Mouse (Mus musculus): ENCODE results near the gene Aatf. TPM values are rescaled to one million over a fixed set of nuclear protein-coding genes. Genes with fewer than 3 reads are reported as not detected.

Aatf gene
- polyA plus RNA-seq, 1 experiment from 2014 or later = 49.4 TPM

- Histone ChIP-seq H3K4me1 (peaks cover 5% of the 10 kb centered on the region; the same call in 1 of the 2 replicates), H3K4me2 (replicated peaks) (no peak overlapping the region), H3K27me3 (no peaks in the 10 kb centered on the region), H3K9ac (no peak overlapping the region), H3K27ac (replicated peaks) (no peak overlapping the region), H3K4me3 (replicated peaks) (no peak overlapping the region), H3K36me3 (no peaks in the 10 kb centered on the region), H3K9me3 (replicated peaks) (no peaks in the 10 kb centered on the region)
- WGBS = 35% methylated on average over 7 of the region's 7 CpGs
- no peak for ATAC-seq (ENCODE audit: insufficient number of reproducible peaks, low FRiP score, low TSS enrichment, low read depth)
Observed at GRCm38 (mm10) chr11:84481661-84482060, 31.7 kb downstream of the Aatf start.

DNA sequence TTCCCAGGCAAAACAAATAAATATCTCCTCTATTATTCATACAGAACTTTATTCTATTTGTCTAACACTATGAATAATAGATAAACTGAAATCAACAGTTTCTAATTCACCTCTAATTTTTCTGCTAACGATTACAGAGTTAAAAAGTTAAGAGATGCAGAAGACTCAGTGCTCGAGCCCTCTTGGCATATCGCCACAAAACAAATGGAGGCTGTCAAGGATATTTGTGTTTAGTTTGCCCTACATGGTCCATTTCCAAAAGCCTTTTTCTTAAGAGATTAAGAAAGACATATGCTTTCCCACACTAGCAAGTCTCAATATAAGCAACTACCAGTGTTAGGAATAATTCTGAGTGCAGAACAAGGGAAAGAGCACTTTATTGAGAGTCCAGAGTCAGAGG lies 32.9 kb downstream of the Aatf start:
- ATAC-seq (ENCODE audit: insufficient number of reproducible peaks, low FRiP score, low TSS enrichment, low read depth) = no peak
- Histone ChIP-seq H3K9ac (no peak overlapping the region), H3K4me3 (replicated peaks) (no peak overlapping the region), H3K27ac (replicated peaks) (no peak overlapping the region), H3K27me3 (no peaks in the 10 kb centered on the region), H3K4me1 (peaks cover 5% of the 10 kb centered on the region; the same call in 1 of the 2 replicates), H3K9me3 (replicated peaks) (no peaks in the 10 kb centered on the region), H3K4me2 (replicated peaks) (no peak overlapping the region), H3K36me3 (no peaks in the 10 kb centered on the region)
- WGBS = 52% methylated on average over 3 of the region's 3 CpGs

DNA sequence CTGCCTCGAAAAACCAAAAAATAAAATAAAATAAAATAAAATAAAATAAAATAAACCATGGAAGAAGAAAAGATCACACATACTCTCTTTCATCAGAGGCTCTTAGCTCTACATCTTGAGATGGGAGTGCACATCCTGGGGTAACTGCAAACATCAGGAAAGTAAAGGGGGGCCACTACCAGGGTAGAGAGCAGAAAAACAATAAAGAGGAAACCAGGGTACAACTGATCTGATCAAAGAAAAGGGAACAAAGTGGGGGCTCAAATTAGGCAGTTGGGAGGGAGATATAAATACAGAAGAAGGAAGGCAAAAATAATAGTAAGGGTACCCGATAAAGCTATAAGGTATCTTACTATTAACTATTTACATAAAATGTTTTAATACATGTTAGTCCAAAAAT lies 36.7 kb downstream of the Aatf start:
- H3K4me1 ChIP-seq = peaks cover 5% of the 10 kb centered on the region; the same call in 1 of the 2 replicates
- H3K9me3 ChIP-seq (replicated peaks) = no peaks in the 10 kb centered on the region
- H3K36me3 ChIP-seq = peaks cover 8% of the 10 kb centered on the region
- H3K27me3 ChIP-seq = no peaks in the 10 kb centered on the region
- H3K27ac ChIP-seq (replicated peaks) = no peak overlapping the region
- no peak overlapping the region for H3K4me2 ChIP-seq (replicated peaks)
- H3K4me3 ChIP-seq (replicated peaks) = no peak overlapping the region
- no peak overlapping the region for H3K9ac ChIP-seq
- WGBS = 92% methylated on average over 2 of the region's 2 CpGs
- ATAC-seq (ENCODE audit: insufficient number of reproducible peaks, low FRiP score, low TSS enrichment, low read depth) = no peak

GRCm38 (mm10) chr11:84475991-84476390 lies 37.3 kb downstream of the Aatf start:
- no peak overlapping the region for H3K4me3 ChIP-seq (replicated peaks)
- H3K9ac ChIP-seq = no peak overlapping the region
- H3K4me2 ChIP-seq (replicated peaks) = no peak overlapping the region
- H3K9me3 ChIP-seq (replicated peaks) = no peaks in the 10 kb centered on the region
- no peak for ATAC-seq (ENCODE audit: insufficient number of reproducible peaks, low FRiP score, low TSS enrichment, low read depth)
- H3K4me1 ChIP-seq = peaks cover 5% of the 10 kb centered on the region; the same call in 1 of the 2 replicates
- H3K27me3 ChIP-seq = no peaks in the 10 kb centered on the region
- peaks cover 8% of the 10 kb centered on the region for H3K36me3 ChIP-seq
- no peak overlapping the region for H3K27ac ChIP-seq (replicated peaks)
- 92% methylated on average over 4 of the region's 4 CpGs for WGBS

GRCm38 (mm10) chr11:84473093-84473667 lies 40.1 kb downstream of the Aatf start:
- no peak for ATAC-seq (ENCODE audit: insufficient number of reproducible peaks, low FRiP score, low TSS enrichment, low read depth)
- Histone ChIP-seq H3K27ac (replicated peaks) (no peak overlapping the region), H3K9ac (no peak overlapping the region), H3K4me1 (no peaks in the 10 kb centered on the region), H3K4me3 (replicated peaks) (no peak overlapping the region), H3K4me2 (replicated peaks) (no peak overlapping the region), H3K27me3 (no peaks in the 10 kb centered on the region), H3K36me3 (peaks cover 19% of the 10 kb centered on the region), H3K9me3 (replicated peaks) (no peaks in the 10 kb centered on the region)
- 74% methylated on average over 4 of the region's 4 CpGs for WGBS

DNA sequence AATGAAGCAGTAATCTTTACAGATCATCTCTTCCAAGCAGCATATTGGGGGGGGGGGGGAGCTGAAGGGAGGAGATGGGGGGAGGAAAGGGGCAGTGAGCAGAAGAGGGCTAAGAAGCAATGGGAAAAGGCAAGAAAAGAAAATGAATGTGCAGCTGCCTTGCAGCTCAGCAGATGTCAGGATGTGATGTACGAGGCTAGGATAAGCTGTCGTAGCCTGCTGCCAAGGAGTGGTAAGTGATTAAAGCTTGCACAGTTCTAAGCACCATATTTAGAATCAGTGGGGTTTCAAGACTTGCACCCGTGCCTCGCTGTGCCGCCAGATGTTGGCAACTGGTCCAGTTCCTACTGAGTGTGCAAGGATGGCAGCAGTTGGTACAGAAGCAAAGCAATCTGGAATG lies 48.8 kb downstream of the Aatf start:
- Histone ChIP-seq H3K4me1 (no peaks in the 10 kb centered on the region), H3K4me3 (replicated peaks) (no peak overlapping the region), H3K9ac (no peak overlapping the region), H3K27ac (replicated peaks) (no peak overlapping the region), H3K9me3 (replicated peaks) (no peaks in the 10 kb centered on the region), H3K27me3 (no peaks in the 10 kb centered on the region), H3K36me3 (peaks cover 9% of the 10 kb centered on the region; the same call in 1 of the 2 replicates), H3K4me2 (replicated peaks) (no peak overlapping the region)
- WGBS = 71% methylated on average over 5 of the region's 5 CpGs
- ATAC-seq (ENCODE audit: insufficient number of reproducible peaks, low FRiP score, low TSS enrichment, low read depth) = no peak

GRCm38 (mm10) chr11:84453901-84454300 lies 59.4 kb downstream of the Aatf start:
- Histone ChIP-seq H3K9me3 (replicated peaks) (no peaks in the 10 kb centered on the region), H3K4me1 (no peaks in the 10 kb centered on the region), H3K27ac (replicated peaks) (no peak overlapping the region), H3K9ac (no peak overlapping the region), H3K36me3 (no peaks in the 10 kb centered on the region; the same call in 1 of the 2 replicates), H3K4me3 (replicated peaks) (no peak overlapping the region), H3K4me2 (replicated peaks) (no peak overlapping the region), H3K27me3 (no peaks in the 10 kb centered on the region)
- ATAC-seq (ENCODE audit: insufficient number of reproducible peaks, low FRiP score, low TSS enrichment, low read depth) = no peak
- 88% methylated on average over 7 of the region's 7 CpGs for WGBS

DNA sequence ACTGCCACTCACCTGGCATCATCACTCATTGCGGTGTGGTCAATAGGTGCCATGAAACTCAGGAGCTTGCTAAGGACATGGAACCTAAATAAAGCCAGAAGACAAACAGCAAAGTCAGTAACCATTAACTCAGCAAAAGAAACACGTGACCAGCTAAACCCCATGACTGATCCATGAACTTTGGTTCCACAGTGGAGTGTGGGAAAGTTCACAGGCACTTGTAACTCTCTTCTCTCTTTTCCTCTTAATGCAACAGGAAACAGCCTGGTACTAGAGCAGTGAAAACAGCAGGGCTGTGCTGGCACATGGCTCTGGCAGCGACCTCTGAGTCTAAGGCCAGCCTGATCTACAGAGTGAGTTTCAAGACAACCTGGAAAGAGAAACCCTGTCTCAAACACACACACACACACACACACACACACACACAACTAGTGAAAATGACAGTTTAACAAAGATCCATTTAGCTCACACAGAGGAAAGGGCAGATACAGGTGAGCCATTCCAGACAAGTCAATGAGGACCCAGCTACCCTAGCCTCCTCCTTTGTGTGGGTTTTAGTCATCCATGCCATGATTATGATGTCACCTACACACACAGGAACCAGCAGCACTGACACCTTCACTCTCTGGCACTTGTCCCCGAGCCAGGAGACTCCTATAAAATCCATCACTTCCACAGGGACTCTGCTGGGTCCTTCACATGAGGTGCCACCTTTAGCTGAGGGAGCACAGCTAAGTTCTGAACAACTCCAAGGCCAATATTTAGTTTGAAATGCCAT lies 70.6 kb downstream of the Aatf start:
- no peak overlapping the region for H3K9ac ChIP-seq
- H3K4me2 ChIP-seq (replicated peaks) = no peak overlapping the region
- no peaks in the 10 kb centered on the region for H3K4me1 ChIP-seq
- H3K36me3 ChIP-seq = peaks cover 13% of the 10 kb centered on the region; the same call in 1 of the 2 replicates
- no peaks in the 10 kb centered on the region for H3K27me3 ChIP-seq
- H3K27ac ChIP-seq (replicated peaks) = no peak overlapping the region
- ATAC-seq (ENCODE audit: insufficient number of reproducible peaks, low FRiP score, low TSS enrichment, low read depth) = no peak
- no peak overlapping the region for H3K4me3 ChIP-seq (replicated peaks)
- H3K9me3 ChIP-seq (replicated peaks) = no peaks in the 10 kb centered on the region
- WGBS = 91% methylated on average over 4 of the region's 4 CpGs

GRCm38 (mm10) chr11:84440402-84440801 lies 72.9 kb downstream of the Aatf start:
- WGBS = 85% methylated on average over 3 of the region's 3 CpGs
- ATAC-seq (ENCODE audit: insufficient number of reproducible peaks, low FRiP score, low TSS enrichment, low read depth) = no peak
- H3K36me3 ChIP-seq = peaks cover 8% of the 10 kb centered on the region; the same call in 1 of the 2 replicates
- H3K27ac ChIP-seq (replicated peaks) = no peak overlapping the region
- H3K4me1 ChIP-seq = no peaks in the 10 kb centered on the region
- H3K9me3 ChIP-seq (replicated peaks) = no peaks in the 10 kb centered on the region
- H3K4me2 ChIP-seq (replicated peaks) = no peak overlapping the region
- H3K4me3 ChIP-seq (replicated peaks) = no peak overlapping the region
- no peak overlapping the region for H3K9ac ChIP-seq
- H3K27me3 ChIP-seq = no peaks in the 10 kb centered on the region

GRCm38 (mm10) chr11:84434879-84435278 lies 78.4 kb downstream of the Aatf start:
- H3K4me2 ChIP-seq (replicated peaks) = no peak overlapping the region
- no peak for ATAC-seq (ENCODE audit: insufficient number of reproducible peaks, low FRiP score, low TSS enrichment, low read depth)
- no peaks in the 10 kb centered on the region for H3K9me3 ChIP-seq (replicated peaks)
- H3K4me3 ChIP-seq (replicated peaks) = no peak overlapping the region
- peaks cover 4% of the 10 kb centered on the region; the same call in 1 of the 2 replicates for H3K4me1 ChIP-seq
- no peak overlapping the region for H3K9ac ChIP-seq
- H3K36me3 ChIP-seq = no peaks in the 10 kb centered on the region; the same call in 1 of the 2 replicates
- H3K27me3 ChIP-seq = no peaks in the 10 kb centered on the region
- 72% methylated on average over 6 of the region's 6 CpGs for WGBS
- no peak overlapping the region for H3K27ac ChIP-seq (replicated peaks)

DNA sequence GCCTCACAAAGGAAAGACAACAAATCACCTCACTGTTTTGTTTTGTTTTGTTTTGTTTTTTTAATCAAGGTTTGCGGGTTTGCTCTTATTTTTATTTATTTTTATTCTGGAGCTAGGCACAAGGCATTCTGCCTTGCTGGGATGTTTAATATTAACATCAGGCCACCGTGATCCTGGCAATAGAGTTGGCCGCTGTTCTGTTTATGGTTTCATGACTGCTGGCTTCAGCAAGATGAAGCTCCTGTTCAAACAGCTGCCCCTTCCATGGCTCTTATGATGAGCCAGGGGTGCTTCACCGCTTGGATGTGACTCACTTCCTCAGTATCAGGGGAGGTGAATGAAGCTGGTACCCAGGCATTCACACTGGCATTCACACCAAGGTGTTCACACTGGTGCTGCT lies 83.0 kb downstream of the Aatf start:
- Histone ChIP-seq H3K4me1 (peaks cover 4% of the 10 kb centered on the region; the same call in 1 of the 2 replicates), H3K9ac (no peak overlapping the region), H3K27ac (replicated peaks) (no peak overlapping the region), H3K4me2 (replicated peaks) (no peak overlapping the region), H3K4me3 (replicated peaks) (no peak overlapping the region), H3K36me3 (no peaks in the 10 kb centered on the region; the same call in 1 of the 2 replicates), H3K27me3 (no peaks in the 10 kb centered on the region), H3K9me3 (replicated peaks) (no peaks in the 10 kb centered on the region)
- 81% methylated on average over 4 of the region's 4 CpGs for WGBS
- ATAC-seq (ENCODE audit: insufficient number of reproducible peaks, low FRiP score, low TSS enrichment, low read depth) = no peak

Data from embryonic facial prominence, embryonic 15.5 days (tissue).